Mouse (Mus musculus): ENCODE results near the gene A930033H14Rik.

GRCm38 (mm10) chr10:69252112-69253074 lies 39.5 kb upstream of the A930033H14Rik start:
- TF ChIP-seq CTCF (IDR thresholded peaks at IDR 0.05; ENCODE audit: control insufficient read depth, insufficient read depth, low read length): no peak
- no peak for TF ChIP-seq POLR2A (IDR thresholded peaks at IDR 0.05; ENCODE audit: borderline replicate concordance, control insufficient read depth, low read depth, low read length)
